Mouse (Mus musculus) heart, adult 11 months (tissue): Measurements from ENCODE around the gene Serpinb9.

Source experiments
- DNase-seq: peaks from one replicate; pipeline ENCODE4 v3.0.0; 2022

The Serpinb9 gene

DNA sequence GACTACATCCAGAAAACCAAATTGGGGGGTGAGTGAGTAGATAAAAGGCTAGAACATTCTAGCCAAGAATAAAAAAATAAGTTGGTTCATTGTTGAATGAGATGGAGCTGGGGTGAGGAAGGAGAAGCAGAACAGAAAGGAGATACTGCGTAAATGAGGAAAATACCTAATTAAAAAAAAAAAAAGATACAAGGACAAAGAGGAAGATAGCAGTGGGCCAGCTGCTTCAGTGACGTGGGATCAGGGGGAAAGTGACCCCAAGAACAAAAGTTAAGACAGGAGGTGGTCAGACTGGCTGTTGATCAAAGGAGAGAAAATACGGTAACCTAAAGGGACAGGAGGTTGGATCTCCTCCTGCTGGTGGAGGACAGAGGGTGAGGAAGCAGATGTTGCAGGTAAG, at the start of gene Serpinb9:
Gene Serpinb9 (plus strand): TSS at position 301 of the 400 bp plus-strand sequence.
- no peak for DNase-seq

DNA sequence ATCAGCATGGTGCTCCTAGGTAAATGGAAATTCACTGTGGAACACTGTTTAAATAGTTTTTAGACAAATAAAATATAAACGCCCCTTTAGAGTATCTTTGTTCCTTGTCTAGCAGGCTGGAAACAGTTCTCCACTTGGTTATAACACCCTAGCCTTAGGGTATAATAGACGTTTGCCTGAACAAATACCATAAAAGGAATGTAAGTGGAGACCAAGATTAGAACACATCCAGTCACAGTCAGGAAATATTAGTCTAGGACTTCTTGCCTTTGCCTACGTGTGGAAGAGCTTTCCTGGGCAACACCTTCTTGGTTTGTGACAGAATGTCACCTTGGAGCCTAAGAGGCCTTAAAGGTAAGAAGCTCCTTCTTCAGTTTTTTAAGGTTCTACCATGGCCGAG, 46.5 kb upstream of the Serpinb9 start:
- peak; percentile 37 for DNase-seq

DNA sequence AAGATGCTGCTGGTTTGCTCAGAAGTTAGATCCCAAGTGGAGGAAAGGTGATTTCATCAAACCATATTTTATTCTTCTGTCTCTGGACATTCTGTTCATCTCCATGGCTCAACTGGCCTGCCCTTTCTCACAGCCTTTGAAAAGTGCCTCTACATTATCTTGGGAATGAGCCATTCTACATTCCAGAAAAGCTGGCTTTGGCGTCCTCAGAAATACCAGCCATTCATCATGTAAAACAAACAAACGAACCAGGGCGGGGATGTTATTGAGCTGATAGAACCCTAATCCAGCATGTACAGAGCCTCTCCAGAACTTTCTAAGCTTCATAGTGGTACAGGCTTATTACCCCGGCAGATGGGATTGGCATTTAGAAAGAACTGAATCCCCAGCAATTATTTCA, 45.1 kb upstream of the Serpinb9 start:
- DNase-seq: peak; percentile 45

- DNase-seq: peak; percentile 95
Measured at GRCm38 (mm10) chr13:32958521-32958920, 44.5 kb upstream of the Serpinb9 start.

GRCm38 (mm10) chr13:32963990-32964753, 38.9 kb upstream of the Serpinb9 start:
- peak; percentile 84 for DNase-seq

GRCm38 (mm10) chr13:32964989-32965811, 37.9 kb upstream of the Serpinb9 start, which contains the start of gene Serpinb6b:
Gene Serpinb6b, plus strand, starts transcription at chr13:32965209.
- peak; percentile 97 for DNase-seq

GRCm38 (mm10) chr13:32966116-32966515, 36.9 kb upstream of the Serpinb9 start:
- DNase-seq: peak; percentile 86

GRCm38 (mm10) chr13:32967233-32967632, 35.8 kb upstream of the Serpinb9 start:
- DNase-seq: peak; percentile 76

DNA sequence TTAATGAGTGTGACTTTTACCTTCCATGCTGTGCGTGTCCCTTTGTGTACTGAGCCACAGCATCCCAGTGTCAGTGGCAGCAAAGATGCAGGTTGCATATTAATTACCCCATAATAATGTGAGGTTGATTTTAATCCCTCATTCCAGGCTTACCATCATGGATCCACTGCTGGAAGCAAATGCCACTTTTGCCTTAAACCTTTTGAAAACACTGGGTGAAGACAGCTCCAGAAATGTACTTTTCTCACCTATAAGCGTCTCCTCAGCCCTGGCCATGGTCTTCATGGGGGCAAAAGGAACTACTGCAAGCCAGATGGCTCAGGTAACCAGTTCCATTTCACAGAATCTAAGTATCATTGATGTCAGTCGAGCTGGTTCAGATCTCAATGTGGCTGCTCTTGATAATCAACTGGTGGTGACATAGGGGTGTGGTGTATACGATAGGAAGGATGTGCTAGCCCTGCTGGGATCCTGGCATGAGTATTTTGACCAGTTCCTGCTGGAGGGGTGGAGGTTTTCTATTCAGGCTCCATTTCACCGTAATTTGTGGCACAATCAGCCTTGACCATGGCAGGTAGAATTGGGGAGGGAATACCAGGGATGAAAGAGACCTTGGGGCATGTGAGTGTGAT, 34.6 kb upstream of the Serpinb9 start:
- DNase-seq: peak; percentile 76

DNA sequence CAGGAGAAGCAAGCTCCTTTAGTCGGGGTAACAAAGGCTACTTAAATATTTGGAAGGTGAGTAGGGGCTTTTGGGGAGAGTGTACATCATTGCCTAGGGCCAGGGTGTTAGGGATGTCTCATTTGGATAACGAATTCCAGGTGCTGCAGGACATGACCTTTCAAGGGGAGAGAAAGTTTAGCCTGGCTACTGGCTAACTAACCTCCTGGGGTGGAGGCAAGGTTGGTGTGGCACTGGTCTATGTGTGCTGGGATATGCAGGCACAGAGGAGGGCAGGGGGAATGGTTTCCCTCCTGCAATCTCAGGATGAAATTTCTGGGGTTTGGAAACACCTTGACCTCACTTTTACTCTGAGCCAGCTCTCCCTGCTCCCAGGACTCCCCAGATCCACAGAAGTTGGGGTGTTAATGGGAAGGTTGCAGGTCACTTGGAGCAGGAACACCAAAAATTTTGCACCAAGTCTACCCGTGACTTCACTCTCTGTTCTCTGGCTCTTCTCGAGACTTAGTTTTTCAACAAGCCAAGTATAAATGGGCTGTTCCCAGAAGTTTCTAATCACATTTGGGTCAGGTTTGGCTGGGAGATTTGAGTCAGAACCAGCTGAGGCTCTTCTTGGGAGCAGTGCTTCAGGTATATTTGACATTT, 33.9 kb upstream of the Serpinb9 start:
- DNase-seq: peak; percentile 80

DNA sequence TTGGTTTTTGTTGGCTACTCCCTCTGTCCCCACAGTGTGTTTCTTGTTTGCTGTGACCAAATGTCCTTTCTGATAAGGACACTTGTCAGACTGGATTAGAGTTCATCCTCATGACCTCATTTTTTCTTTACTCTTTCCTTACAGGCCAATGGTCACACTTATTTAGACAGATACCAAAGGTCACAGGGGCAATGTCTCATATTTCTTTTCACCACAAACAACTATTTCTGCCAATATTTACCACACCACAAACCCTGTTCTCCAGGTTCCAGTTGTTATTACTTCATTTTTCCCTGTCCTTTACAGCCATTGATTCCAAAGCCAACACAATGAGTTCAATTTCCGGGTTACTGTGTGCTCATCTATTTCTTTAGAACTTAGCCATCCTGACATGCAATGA, 33.4 kb upstream of the Serpinb9 start:
- DNase-seq: no peak

DNA sequence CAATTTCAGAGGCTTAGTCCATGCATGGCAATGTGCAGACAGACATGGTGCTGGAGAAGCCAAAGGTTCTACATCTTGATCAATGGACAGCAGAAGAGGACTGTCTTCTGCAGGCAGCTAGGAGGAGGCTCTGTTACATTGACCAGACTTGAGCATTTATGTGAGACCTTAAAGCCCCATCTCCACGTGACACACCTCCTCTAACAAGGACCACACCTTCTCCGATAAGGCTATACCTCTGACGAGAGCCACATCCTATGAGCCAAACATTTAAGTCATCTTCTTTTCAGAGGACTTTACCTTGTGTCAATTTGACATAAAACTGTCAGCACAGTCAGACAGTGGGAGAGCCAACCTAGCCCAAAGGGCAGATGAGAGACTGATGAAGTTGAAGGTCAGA, 32.3 kb upstream of the Serpinb9 start:
- peak; percentile 53 for DNase-seq

DNA sequence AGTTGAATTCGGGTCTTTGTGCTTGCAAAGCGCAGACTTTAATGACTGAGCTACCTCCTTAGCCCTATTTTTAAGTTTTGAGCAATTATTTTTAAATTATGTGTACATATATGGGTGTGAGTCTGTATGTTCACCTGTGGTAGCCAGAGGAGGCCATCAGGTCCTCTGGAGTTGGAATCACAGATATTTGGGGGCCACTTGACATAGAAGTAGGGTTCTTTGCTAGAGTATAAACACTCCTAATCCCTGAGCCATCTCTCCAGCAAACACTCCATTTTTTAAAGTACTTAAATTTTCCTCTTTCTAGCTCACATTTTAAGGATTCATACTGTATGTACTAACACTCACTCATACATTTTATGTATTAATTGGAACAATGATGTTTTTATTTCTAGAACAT, 28.8 kb upstream of the Serpinb9 start:
- DNase-seq: peak; percentile 18

DNA sequence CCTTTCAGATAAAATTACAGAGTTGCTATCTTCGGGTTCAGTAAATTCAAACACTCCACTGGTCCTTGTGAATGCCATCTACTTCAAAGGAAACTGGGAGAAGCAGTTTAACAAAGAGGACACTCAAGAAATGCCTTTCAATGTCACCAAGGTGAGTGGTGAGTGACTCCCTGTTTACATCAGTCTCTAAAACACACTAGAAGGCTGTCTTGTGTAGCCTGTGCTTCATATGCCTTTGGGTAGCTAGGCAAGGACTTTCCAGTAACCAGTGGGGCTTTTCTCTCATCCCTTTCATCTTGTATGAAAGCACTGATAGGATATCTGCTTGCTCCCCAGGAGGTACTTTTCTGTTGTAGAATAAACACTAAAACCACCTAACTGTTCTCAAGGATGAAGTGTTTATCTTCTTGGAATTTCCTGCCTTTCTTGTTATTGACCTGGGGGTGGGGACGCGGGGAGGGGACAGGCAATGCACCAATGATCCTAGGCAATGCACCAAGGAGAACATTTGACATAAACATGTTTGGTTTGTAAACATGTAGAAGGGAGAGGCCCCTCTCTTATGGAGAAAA, 28.1 kb upstream of the Serpinb9 start:
- peak; percentile 35 for DNase-seq

DNA sequence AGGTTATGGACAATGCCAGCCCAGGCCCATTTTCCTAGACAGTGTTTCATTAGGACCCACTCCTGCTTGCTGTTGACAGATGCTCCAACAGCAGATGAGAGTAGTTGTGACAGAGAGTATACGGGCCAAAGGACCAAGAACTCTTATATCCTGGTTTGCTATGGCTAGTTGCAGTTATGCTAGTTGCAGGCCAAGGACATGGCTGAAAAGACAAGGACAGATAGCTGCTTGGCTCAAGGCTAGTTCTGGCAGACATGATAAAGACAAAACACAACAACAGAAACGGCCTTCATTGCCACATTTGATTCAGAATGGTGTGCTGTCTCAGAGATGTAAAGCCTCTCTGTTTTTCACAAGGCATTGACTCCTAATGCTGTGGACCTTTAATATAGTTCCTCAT, 27.3 kb upstream of the Serpinb9 start:
- peak; percentile 87 for DNase-seq

DNA sequence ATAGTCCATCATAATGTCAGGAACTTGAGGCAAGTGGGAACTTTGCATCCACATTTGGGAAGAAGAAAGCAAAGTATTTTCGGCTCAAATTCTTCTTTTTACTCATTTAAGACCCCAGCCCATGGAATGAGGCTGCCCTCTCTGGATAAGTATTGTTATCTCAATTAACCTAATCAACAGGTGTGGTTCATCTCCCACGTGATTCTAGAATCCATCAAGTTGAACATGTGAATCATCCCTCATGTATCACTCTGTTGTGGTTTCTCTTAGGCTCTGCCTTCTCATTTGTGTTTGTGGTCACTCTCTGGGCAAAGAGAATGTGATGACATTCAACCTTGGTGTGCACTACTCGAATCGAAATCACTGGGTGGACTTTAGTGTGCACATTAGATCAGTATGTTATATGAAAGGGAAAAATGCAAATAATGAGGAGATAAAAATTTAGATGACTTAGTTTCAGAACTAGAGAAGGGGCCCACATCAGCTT, 20.5 kb upstream of the Serpinb9 start:
- DNase-seq: peak; percentile 24

DNA sequence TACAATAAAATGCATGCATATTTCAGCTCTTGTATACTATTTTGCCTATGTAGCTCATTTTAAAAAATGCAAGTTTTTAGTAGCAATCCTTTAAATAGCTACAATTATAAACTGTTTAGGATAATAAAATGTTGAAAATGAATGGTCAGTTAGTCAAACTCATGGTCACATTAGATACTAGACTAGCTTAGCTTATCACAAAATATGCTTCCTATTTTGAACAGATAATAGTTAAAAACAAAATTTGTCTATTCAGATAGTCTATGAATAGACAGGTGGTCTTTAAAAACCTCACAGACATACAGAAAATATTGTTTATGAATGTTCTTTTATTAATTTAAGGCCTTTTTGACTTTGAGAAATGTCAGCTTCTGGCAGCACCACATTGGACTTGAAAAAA, 16.8 kb upstream of the Serpinb9 start:
- no peak for DNase-seq

DNA sequence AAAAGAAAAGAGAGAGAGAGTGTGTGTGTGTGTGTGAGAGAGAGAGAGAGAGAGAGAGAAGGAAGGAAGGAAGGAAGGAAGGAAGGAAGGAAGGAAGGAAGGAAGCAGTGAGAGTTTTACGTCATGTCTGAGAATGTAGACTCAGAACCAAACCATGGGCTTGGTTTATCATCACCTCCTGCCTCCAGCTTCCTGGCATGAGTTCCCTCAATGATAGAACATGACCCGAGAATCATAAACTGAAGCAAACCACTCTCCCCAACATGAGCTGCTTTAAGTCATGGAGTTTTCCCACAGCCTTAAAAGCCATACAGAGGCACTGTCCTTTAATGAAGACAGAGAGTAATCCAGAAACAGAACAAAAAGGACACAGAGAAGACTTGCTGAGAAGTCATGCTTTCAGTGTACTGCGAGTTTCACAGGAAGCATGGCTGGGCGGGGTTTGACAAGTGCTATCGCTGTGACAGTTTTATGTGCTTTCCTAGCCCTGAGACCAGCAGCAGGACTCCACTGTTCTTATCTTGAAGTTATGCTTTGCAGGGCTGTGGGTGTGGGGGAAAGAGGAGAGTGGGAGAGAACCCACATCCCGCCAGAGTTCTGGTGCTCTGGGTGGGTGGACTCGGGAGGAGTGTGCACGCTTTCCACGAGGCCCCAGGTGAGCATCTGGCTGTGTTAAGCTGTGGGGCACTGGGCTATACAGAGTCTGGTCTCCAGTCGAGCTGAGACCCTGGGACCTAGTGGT, 9.7 kb upstream of the Serpinb9 start:
- DNase-seq: peak; percentile 84

DNA sequence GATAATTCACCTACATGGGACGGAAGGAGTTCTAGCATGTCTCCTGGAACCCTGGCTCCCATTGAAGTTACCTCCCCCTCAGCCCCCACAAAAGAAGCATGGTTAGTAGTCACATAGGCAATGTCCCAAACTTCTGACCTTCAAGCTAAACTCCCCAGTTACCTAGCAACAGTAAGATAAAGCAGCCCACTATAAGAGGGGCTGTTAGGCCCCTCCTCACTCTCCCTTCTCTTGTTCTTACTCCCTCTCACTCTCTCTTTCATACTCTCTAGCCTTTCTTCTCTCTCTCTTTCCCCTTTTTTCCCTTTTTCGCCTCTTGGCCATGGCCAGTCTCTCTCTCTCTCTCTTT, 9.2 kb upstream of the Serpinb9 start:
- DNase-seq: no peak

DNA sequence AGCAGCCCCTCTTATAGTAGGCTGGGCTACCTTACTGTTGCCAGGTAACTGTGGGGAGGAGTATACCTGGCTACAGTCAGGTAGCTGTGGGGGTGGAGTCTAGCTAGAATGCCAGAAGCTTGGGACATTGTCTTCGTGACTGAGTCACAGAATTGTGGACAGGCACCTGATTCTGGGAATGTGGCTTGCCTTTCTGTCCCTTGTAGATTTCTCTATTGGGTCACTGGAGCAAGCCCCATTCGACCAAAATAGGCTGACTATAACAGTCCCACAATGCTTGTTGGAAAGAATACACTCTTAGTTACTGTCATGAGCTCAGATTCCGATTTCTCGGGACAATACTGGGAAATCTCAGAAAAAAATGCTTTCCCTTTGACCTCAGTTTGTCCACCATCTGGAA, 8.0 kb upstream of the Serpinb9 start:
- DNase-seq: peak; percentile 83

DNA sequence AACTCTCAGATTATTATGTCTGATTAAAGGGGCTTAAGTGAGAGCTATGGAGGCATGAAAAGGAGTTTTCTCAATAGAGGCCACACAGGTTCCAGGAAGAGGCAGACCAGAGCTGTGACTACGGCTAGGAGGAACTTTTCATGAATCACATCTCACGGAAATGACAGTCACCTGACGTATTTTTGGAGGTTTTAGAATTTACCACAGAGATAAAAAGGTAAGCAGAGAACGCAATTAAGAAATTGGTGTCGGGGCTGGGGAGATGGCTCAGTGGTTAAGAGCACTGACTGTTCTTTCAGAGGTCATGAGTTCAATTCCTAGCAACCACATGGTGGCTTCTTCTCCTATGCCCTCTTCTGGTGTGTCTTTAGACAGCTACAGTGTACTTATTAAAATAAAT, 1.7 kb upstream of the Serpinb9 start:
- peak; percentile 30 for DNase-seq
